Mouse (Mus musculus) limb, embryonic 12.5 days (tissue): ENCODE measurements around the gene Reps1. TPM values are rescaled to one million over a fixed set of nuclear protein-coding genes. Genes with fewer than 3 reads are reported as not detected.
A peak's percentile ranks its signal among the peaks of the same experiment; 100 is the strongest.
"Not testable (repeated sequence)": the region's sequence is repeated elsewhere in the genome, so short reads cannot be mapped to it uniquely, and the experiment has no call there.

Experiments used
- ATAC-seq: fragments of 200-750 bp; cut with Nextera tagmentation; 2 replicates; pipeline ENCODE4 v1.8.0; 2017; ENCODE audit warnings: low read depth, moderate TSS enrichment; ENCODE audit not compliant: insufficient number of reproducible peaks, insufficient read depth, low FRiP score, low TSS enrichment
- H3K27ac ChIP-seq: fragments of 300-500 bp; sonication (generic); 2 replicates; pipeline ENCODE4 v1.5.1; 2016; ENCODE audit warnings: mild to moderate bottlenecking, moderate library complexity
- H3K27me3 ChIP-seq: fragments of 300-500 bp; sonication (generic); 2 replicates; pipeline ENCODE4 v1.6.1; 2016; ENCODE audit warnings: mild to moderate bottlenecking, moderate library complexity
- H3K36me3 ChIP-seq: fragments of 300-500 bp; sonication (generic); 2 replicates; pipeline ENCODE4 v1.6.1; 2016; ENCODE audit warnings: mild to moderate bottlenecking, moderate library complexity
- H3K4me1 ChIP-seq: fragments of 300-500 bp; sonication (generic); replicated peaks from 2 replicates; pipeline ENCODE4 v1.6.1; 2016
- H3K4me2 ChIP-seq: fragments of 300-500 bp; sonication (generic); 2 replicates; pipeline ENCODE4 v1.6.1; 2016; ENCODE audit warnings: mild to moderate bottlenecking, moderate library complexity
- H3K4me3 ChIP-seq: fragments of 300-500 bp; sonication (generic); replicated peaks from 2 replicates; pipeline ENCODE4 v1.5.1; 2016; ENCODE audit warnings: mild to moderate bottlenecking
- H3K9ac ChIP-seq: fragments of 300-500 bp; sonication (generic); replicated peaks from 2 replicates; pipeline ENCODE4 v1.6.1; 2016; ENCODE audit warnings: mild to moderate bottlenecking, moderate library complexity
- H3K9me3 ChIP-seq: fragments of 300-500 bp; sonication (generic); 2 replicates; pipeline ENCODE4 v1.6.1; 2016; ENCODE audit warnings: mild to moderate bottlenecking, moderate library complexity
- whole genome bisulfite sequencing: fragments of 180-500 bp; shearing (Covaris S2); methylation state at CpG from one replicate; pipeline ENCODE4 v1.1.7; 2016; 5-methylcytosine and 5-hydroxymethylcytosine counted together
- polyA plus RNA-seq: library from polyadenylated mRNA; unstranded; fragments of >200 nt; fragmentation: Nextera tagmentation; extraction: Ambion mirVana; gene quantifications from 2 replicates; pipeline ENCODE4 v1.2.1, GENCODE M21; 2016

Gene Reps1
- polyA plus RNA-seq, 1 experiment from 2014 or later = 38.1 TPM

GRCm38 (mm10) chr10:18090691-18091090 lies 35.0 kb downstream of the Reps1 start:
- Histone ChIP-seq H3K4me2 (no peak overlapping the region), H3K9ac (no peak overlapping the region), H3K27me3 (no peaks in the 10 kb centered on the region), H3K4me1 (no peaks in the 10 kb centered on the region), H3K4me3 (no peak overlapping the region), H3K36me3 (peaks cover 53% of the 10 kb centered on the region), H3K27ac (no peak overlapping the region), H3K9me3 (peaks cover 11% of the 10 kb centered on the region)
- no peak for ATAC-seq

- 70% methylated on average over 5 of the region's 5 CpGs for WGBS
- Histone ChIP-seq H3K9ac (no peak overlapping the region), H3K4me3 (no peak overlapping the region), H3K9me3 (no peaks in the 10 kb centered on the region), H3K4me2 (no peak overlapping the region), H3K27me3 (no peaks in the 10 kb centered on the region), H3K36me3 (peaks cover 49% of the 10 kb centered on the region), H3K27ac (no peak overlapping the region), H3K4me1 (no peaks in the 10 kb centered on the region)
- no peak for ATAC-seq
Measured at GRCm38 (mm10) chr10:18102166-18102565, 46.5 kb downstream of the Reps1 start.

GRCm38 (mm10) chr10:18107471-18107870 lies 51.8 kb downstream of the Reps1 start:
- Histone ChIP-seq H3K27ac (no peak overlapping the region), H3K27me3 (no peaks in the 10 kb centered on the region), H3K36me3 (peaks cover 36% of the 10 kb centered on the region), H3K4me2 (no peak overlapping the region), H3K9me3 (no peaks in the 10 kb centered on the region), H3K9ac (no peak overlapping the region), H3K4me1 (peaks cover 8% of the 10 kb centered on the region), H3K4me3 (no peak overlapping the region)
- no peak for ATAC-seq
- 79% methylated on average over 5 of the region's 5 CpGs for WGBS

GRCm38 (mm10) chr10:18110940-18111339 lies 55.3 kb downstream of the Reps1 start:
- Histone ChIP-seq H3K4me3 (no peak overlapping the region), H3K36me3 (peaks cover 33% of the 10 kb centered on the region), H3K27ac (no peak overlapping the region), H3K4me2 (no peak overlapping the region), H3K27me3 (no peaks in the 10 kb centered on the region), H3K4me1 (peaks cover 8% of the 10 kb centered on the region), H3K9ac (no peak overlapping the region), H3K9me3 (no peaks in the 10 kb centered on the region)
- ATAC-seq = no peak

GRCm38 (mm10) chr10:18113473-18114093 lies 57.9 kb downstream of the Reps1 start:
- H3K9me3 ChIP-seq = no peaks in the 10 kb centered on the region
- no peaks in the 10 kb centered on the region for H3K27me3 ChIP-seq
- WGBS = 84% methylated on average over 10 of the region's 10 CpGs
- ATAC-seq = no peak
- H3K4me1 ChIP-seq = peaks cover 2% of the 10 kb centered on the region; the same call in 1 of the 2 replicates
- H3K9ac ChIP-seq = no peak overlapping the region
- no peak overlapping the region for H3K27ac ChIP-seq
- H3K4me3 ChIP-seq = no peak overlapping the region
- no peak overlapping the region for H3K4me2 ChIP-seq
- peaks cover 35% of the 10 kb centered on the region for H3K36me3 ChIP-seq

GRCm38 (mm10) chr10:18118336-18118735 lies 62.7 kb downstream of the Reps1 start:
- H3K36me3 ChIP-seq = peaks cover 79% of the 10 kb centered on the region
- no peak overlapping the region for H3K4me3 ChIP-seq
- no peak overlapping the region for H3K4me2 ChIP-seq
- no peaks in the 10 kb centered on the region for H3K27me3 ChIP-seq
- no peaks in the 10 kb centered on the region for H3K9me3 ChIP-seq
- whole genome bisulfite sequencing = 93% methylated on average over 8 of the region's 8 CpGs
- ATAC-seq = no peak
- no peaks in the 10 kb centered on the region for H3K4me1 ChIP-seq
- no peak overlapping the region for H3K9ac ChIP-seq
- H3K27ac ChIP-seq = no peak overlapping the region

GRCm38 (mm10) chr10:18130276-18130675 lies 74.6 kb downstream of the Reps1 start:
- H3K9ac ChIP-seq = no peak overlapping the region
- no peak overlapping the region for H3K27ac ChIP-seq
- H3K9me3 ChIP-seq = no peaks in the 10 kb centered on the region
- H3K27me3 ChIP-seq = no peaks in the 10 kb centered on the region
- ATAC-seq = no peak
- 95% methylated on average over 5 of the region's 5 CpGs for WGBS
- peaks cover 15% of the 10 kb centered on the region for H3K36me3 ChIP-seq
- no peak overlapping the region for H3K4me2 ChIP-seq
- no peaks in the 10 kb centered on the region for H3K4me1 ChIP-seq
- H3K4me3 ChIP-seq = no peak overlapping the region

- no peak overlapping the region for H3K9ac ChIP-seq
- H3K27ac ChIP-seq = no peak overlapping the region
- H3K36me3 ChIP-seq = peaks cover 6% of the 10 kb centered on the region; the same call in 1 of the 2 replicates
- H3K4me2 ChIP-seq = no peak overlapping the region
- H3K4me1 ChIP-seq = no peaks in the 10 kb centered on the region
- no peaks in the 10 kb centered on the region for H3K9me3 ChIP-seq
- 84% methylated on average over 10 of the region's 10 CpGs for WGBS
- no peak for ATAC-seq
- no peaks in the 10 kb centered on the region for H3K27me3 ChIP-seq
- no peak overlapping the region for H3K4me3 ChIP-seq
Measured at GRCm38 (mm10) chr10:18131666-18132650, 76.3 kb downstream of the Reps1 start.

- not testable (repeated sequence) for H3K27ac ChIP-seq, H3K4me2 ChIP-seq, H3K36me3 ChIP-seq, H3K9ac ChIP-seq, H3K4me1 ChIP-seq, ATAC-seq, H3K9me3 ChIP-seq, H3K27me3 ChIP-seq
- WGBS = 81% methylated on average over 15 of the region's 26 CpGs
- peak overlapping the region; percentile 25 for H3K4me3 ChIP-seq
Measured at GRCm38 (mm10) chr10:18138853-18139503, 83.3 kb downstream of the Reps1 start.

GRCm38 (mm10) chr10:18139615-18140014 lies 84.0 kb downstream of the Reps1 start:
- Histone ChIP-seq H3K9me3 (no peaks in the 10 kb centered on the region), H3K27ac (no peak overlapping the region), H3K4me3 (peak overlapping the region; percentile 25), H3K4me2 (peak overlapping the region; percentile 37), H3K4me1 (no peaks in the 10 kb centered on the region), H3K9ac (no peak overlapping the region), H3K36me3 (no peaks in the 10 kb centered on the region), H3K27me3 (no peaks in the 10 kb centered on the region)
- ATAC-seq = no peak
- WGBS = 85% methylated on average over 5 of the region's 5 CpGs

GRCm38 (mm10) chr10:18141389-18141788 lies 85.7 kb downstream of the Reps1 start:
- Histone ChIP-seq H3K9me3 (no peaks in the 10 kb centered on the region), H3K4me3 (no peak overlapping the region), H3K36me3 (no peaks in the 10 kb centered on the region), H3K27ac (no peak overlapping the region), H3K4me1 (no peaks in the 10 kb centered on the region), H3K4me2 (no peak overlapping the region), H3K9ac (no peak overlapping the region), H3K27me3 (no peaks in the 10 kb centered on the region)
- ATAC-seq = no peak
- 95% methylated on average over 2 of the region's 2 CpGs for WGBS
